Mouse (Mus musculus): ENCODE measurements around the gene Pitpna. TPM values are rescaled to one million over a fixed set of nuclear protein-coding genes. Genes with fewer than 3 reads are reported as not detected.

The Pitpna gene
- polyA plus RNA-seq, 1 experiment = 70.4 TPM

DNA sequence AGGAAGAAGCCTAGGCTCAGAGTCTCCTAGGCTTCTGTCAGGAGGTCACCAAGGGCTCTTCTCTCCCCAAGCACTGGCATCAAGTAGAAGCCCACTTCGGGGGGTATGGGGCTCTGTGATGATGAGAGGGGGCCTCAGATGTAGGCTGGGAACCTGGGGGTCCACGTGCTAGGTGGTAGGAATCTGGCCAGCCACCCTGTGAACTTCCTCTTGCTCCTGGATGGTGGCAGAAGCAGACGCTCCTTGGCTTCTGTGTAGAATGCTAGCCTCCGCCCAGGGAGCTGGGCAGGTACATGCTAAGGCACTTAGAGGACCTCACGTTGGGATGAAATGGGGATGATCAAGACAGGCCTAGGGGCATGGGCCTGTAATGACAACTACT lies 26.5 kb upstream of the Pitpna start:
- no peak for DNase-seq
- WGBS = 79% methylated on average over 5 of the region's 5 CpGs
- H3K4me1 ChIP-seq (ENCODE audit: control insufficient read depth, insufficient read depth, low read length) = peaks cover 16% of the 10 kb centered on the region
- TF ChIP-seq CTCF (IDR thresholded peaks at IDR 0.05; ENCODE audit: insufficient read depth, low read length) = no peak
- no peak for TF ChIP-seq POLR2A (IDR thresholded peaks at IDR 0.05; ENCODE audit: borderline replicate concordance, extremely low read depth, low read depth, low read length)
- no peak overlapping the region for H3K4me3 ChIP-seq (replicated peaks; ENCODE audit: extremely low read depth, low read depth, low read length)

DNA sequence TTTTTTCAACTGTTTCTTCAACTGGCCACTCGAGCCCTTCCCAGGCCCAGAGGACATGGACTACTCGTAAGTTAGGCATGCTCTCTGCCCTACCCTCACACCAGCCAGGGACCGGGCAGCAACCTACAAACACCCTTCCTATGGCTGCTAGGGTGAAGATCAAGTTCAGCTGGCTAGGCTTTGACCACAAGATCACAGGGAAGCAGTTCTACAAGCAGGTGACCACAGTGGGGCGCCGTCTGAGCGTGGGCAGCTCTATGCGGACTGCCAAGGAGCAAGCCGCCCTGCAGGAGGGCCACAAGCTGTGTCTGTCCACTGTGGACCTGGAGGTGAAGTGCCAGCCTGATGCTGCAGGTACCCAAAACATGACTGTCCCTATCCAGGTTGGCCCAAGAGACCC lies 25.1 kb upstream of the Pitpna start:
- 82% methylated on average over 8 of the region's 8 CpGs for WGBS
- Histone ChIP-seq H3K4me1 (ENCODE audit: control insufficient read depth, insufficient read depth, low read length) (peaks cover 22% of the 10 kb centered on the region), H3K4me3 (replicated peaks; ENCODE audit: extremely low read depth, low read depth, low read length) (no peak overlapping the region)
- no peak for TF ChIP-seq POLR2A (IDR thresholded peaks at IDR 0.05; ENCODE audit: borderline replicate concordance, extremely low read depth, low read depth, low read length)
- no peak for TF ChIP-seq CTCF (IDR thresholded peaks at IDR 0.05; ENCODE audit: insufficient read depth, low read length)
- DNase-seq = no peak

DNA sequence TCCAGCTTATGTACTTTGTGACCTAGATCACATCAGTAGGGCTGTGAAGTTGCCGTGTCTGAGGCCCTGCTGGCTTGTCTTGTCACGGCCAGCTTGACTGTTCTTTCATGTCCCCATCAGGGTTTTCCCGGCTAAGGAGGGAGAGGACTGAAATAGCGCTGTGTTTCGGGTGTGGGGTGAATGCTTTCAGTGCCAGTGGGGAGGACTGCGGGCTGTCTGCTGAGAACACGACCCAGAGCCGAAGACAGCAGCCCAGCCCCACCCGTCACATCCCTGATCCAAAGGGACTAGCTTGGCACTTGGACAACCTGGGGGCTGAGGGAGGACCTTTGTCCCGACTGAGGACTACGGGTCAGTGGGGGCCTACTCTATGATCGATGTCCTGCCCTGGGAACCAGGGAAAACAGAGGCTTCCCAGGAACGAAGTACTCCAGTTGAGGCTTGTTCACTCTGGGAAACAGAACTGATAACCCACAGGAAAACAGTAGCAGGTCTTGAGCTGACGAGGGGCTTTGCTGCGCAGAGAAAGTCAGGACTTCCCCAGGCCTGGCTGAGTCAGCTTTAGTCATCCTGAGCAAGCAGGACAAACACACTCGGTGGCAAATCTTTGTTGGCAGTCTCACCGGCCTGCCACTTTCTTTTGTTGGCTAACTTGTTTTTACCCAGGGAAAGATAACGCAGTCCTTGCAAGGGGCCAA lies 23.9 kb upstream of the Pitpna start:
- 40% methylated on average over 18 of the region's 18 CpGs for WGBS
- no peak for TF ChIP-seq CTCF (IDR thresholded peaks at IDR 0.05; ENCODE audit: insufficient read depth, low read length)
- no peak for TF ChIP-seq POLR2A (IDR thresholded peaks at IDR 0.05; ENCODE audit: borderline replicate concordance, extremely low read depth, low read depth, low read length)
- peak; percentile 58 for DNase-seq
- peaks cover 22% of the 10 kb centered on the region for H3K4me1 ChIP-seq (ENCODE audit: control insufficient read depth, insufficient read depth, low read length)
- no peak overlapping the region for H3K4me3 ChIP-seq (replicated peaks; ENCODE audit: extremely low read depth, low read depth, low read length)

DNA sequence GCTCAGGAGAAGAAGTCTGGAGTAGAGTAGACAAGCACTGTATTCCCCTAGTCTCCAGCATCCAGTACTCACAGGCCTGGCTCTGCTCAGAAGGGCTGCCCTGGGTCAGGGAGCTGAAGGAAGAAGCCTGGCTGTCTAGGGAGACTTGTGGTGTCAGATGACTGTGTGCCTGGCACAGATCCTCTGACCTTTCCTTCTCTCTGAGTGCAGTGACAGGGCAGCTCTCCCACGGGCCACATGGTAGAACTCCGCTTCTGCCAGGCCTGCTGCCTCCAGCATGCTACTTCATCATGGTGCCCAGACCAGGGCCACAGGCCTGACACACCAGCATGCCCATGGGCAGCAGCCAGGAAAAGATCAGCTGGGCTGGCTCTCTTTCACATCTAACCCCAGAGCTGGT lies 22.0 kb upstream of the Pitpna start:
- H3K4me1 ChIP-seq (ENCODE audit: control insufficient read depth, insufficient read depth, low read length) = peaks cover 28% of the 10 kb centered on the region
- whole genome bisulfite sequencing = 32% methylated on average over 2 of the region's 2 CpGs
- no peak overlapping the region for H3K4me3 ChIP-seq (replicated peaks; ENCODE audit: extremely low read depth, low read depth, low read length)
- DNase-seq = peak; percentile 59
- TF ChIP-seq CTCF (IDR thresholded peaks at IDR 0.05; ENCODE audit: insufficient read depth, low read length) (no peak), POLR2A (IDR thresholded peaks at IDR 0.05; ENCODE audit: borderline replicate concordance, extremely low read depth, low read depth, low read length) (no peak)

DNA sequence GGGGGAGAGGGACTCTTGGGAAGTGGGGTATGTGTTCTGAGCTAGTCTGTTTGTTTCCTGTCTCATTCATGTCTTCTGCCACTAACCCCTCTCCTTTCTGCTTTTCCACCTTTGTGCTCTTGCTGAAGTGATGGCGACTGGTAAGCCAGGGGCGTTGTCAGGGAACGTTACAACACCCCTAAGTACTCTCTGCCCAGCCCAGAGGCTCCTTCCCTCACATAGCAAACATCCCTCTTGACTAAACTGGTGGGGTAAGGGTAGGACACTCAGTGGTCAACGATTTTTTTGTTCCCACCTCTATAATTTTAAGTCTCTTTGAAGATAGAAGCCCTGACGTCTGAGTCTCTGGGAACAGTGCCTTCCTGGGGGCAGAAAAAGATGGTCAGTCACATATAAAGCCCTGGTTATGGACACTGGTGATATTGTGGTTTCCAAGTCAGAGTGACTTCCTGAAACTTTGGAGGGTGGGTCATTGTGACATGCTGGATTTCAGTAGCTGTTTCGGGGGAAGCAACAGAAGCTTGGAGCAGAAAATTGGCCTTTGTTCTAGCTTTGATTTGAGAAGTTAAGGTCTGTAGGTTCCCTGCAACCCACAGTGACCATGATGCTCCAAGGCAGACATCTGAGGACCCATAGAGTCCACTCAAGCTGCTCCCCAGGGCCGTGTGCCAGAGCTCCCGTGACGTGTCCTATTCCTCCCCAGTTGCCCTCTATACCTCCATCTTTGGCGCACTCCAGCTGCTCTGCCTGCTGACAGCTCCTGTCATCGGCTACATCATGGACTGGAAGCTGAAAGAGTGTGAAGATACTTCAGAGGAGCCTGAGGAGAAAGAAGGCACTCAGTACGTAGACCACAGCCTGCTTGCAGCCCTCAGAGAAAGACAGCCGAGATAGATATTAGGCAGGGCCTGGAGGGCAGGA lies 21.4 kb upstream of the Pitpna start:
- Histone ChIP-seq H3K4me1 (ENCODE audit: control insufficient read depth, insufficient read depth, low read length) (peaks cover 30% of the 10 kb centered on the region), H3K4me3 (replicated peaks; ENCODE audit: extremely low read depth, low read depth, low read length) (no peak overlapping the region)
- peak; percentile 27 for DNase-seq
- 58% methylated on average over 13 of the region's 13 CpGs for WGBS
- no peak for TF ChIP-seq CTCF (IDR thresholded peaks at IDR 0.05; ENCODE audit: insufficient read depth, low read length)
- TF ChIP-seq POLR2A (IDR thresholded peaks at IDR 0.05; ENCODE audit: borderline replicate concordance, extremely low read depth, low read depth, low read length) = 0 out of 2 replicates have a peak, but pooled peaks have one; percentile 2

DNA sequence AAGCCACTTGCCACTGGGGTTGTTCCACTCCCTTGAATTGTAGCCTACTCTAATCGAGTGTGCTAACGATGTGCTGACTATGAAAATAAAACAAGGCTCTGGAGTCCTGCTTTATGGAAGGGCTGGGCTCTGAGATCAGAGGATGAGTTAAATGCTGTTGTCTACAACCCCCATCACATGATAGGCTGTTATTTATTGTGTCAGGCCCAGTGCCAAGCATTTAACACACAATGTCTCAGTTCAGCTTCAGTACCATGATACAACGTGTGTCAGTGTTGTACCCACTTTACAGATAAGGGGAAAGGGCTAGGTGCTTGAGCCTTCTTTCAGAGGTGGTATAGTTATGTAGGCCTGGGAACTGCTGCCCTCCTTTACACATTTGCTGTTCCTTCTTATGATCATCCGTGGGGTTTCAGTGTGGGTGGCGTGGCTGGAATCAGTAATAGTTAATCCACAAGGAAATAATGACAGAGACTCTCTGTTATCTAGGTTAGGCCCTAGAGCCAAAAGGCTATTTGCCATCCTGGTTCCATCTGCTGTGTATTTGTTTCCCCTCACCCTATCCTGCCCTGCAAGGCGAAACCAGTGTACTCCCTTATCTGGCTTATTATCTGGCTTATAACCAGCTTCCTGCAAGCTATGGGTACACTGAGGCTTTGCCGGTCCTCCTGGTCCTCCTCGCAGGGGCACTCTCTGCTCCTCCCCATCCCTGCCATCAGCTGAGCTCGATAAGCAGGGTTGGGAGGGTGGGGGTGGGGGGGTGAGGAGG lies 20.4 kb upstream of the Pitpna start:
- no peak overlapping the region for H3K4me3 ChIP-seq (replicated peaks; ENCODE audit: extremely low read depth, low read depth, low read length)
- WGBS = 47% methylated on average over 9 of the region's 9 CpGs
- H3K4me1 ChIP-seq (ENCODE audit: control insufficient read depth, insufficient read depth, low read length) = peaks cover 35% of the 10 kb centered on the region
- peak; percentile 3 for DNase-seq
- TF ChIP-seq POLR2A (IDR thresholded peaks at IDR 0.05; ENCODE audit: borderline replicate concordance, extremely low read depth, low read depth, low read length) (no peak), CTCF (IDR thresholded peaks at IDR 0.05; ENCODE audit: insufficient read depth, low read length) (no peak)

DNA sequence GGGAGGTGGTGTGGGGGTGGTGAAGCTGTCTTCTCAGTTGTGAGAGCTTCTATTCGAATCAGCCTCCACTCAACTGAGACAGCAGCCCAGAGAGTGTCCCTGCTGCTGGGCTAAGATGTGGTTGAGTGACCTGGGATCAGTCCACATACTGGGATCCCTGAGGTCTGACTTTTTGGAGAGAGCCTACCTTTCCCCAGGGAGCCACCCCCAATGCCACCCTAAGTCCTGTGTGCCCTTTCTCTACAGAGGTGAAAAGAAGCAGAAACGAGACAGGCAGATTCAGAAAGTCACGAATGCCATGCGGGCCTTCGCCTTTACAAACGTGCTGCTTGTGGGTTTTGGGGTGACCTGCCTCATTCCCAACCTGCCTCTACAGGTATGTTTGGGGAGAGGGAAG lies 19.8 kb upstream of the Pitpna start:
- Histone ChIP-seq H3K4me3 (replicated peaks; ENCODE audit: extremely low read depth, low read depth, low read length) (no peak overlapping the region), H3K4me1 (ENCODE audit: control insufficient read depth, insufficient read depth, low read length) (peaks cover 36% of the 10 kb centered on the region)
- TF ChIP-seq POLR2A (IDR thresholded peaks at IDR 0.05; ENCODE audit: borderline replicate concordance, extremely low read depth, low read depth, low read length) (no peak), CTCF (IDR thresholded peaks at IDR 0.05; ENCODE audit: insufficient read depth, low read length) (no peak)
- no peak for DNase-seq
- WGBS = 87% methylated on average over 6 of the region's 6 CpGs

DNA sequence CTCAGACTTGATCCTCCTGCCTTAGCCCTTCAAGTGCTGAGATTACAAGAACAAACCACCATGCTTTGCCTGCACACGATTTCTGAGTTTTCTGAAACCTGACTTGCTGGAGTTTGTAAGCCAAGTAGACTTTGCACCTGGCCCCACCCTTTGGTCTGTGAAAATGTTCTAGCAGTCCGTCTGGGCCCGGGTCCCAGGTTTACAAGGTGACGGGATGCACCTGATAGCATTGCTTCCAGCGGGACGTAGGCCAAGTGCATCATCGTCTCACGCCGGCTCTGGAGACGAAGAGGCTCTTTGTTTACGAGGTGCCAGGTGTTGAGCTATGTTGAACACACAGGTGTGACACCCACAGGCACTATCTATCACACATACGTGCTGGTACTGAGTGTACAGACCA lies 18.9 kb upstream of the Pitpna start:
- WGBS = 93% methylated on average over 12 of the region's 12 CpGs
- peak; percentile 6 for DNase-seq
- TF ChIP-seq CTCF (IDR thresholded peaks at IDR 0.05; ENCODE audit: insufficient read depth, low read length) (no peak), POLR2A (IDR thresholded peaks at IDR 0.05; ENCODE audit: borderline replicate concordance, extremely low read depth, low read depth, low read length) (no peak)
- Histone ChIP-seq H3K4me3 (replicated peaks; ENCODE audit: extremely low read depth, low read depth, low read length) (no peak overlapping the region), H3K4me1 (ENCODE audit: control insufficient read depth, insufficient read depth, low read length) (peaks cover 32% of the 10 kb centered on the region)

Measured in lung, adult 2 months (tissue).